Mouse (Mus musculus) hindlimb bud, embryonic 11.5 days (tissue): ENCODE results near the gene Ankfn1.
A peak's percentile ranks its signal among the peaks of the same experiment; 100 is the strongest.

Experiments used
- DNase-seq: peaks from one replicate; pipeline ENCODE4 v3.0.0-alpha.2; 2012; ENCODE audit warnings: low read depth, low spot score; ENCODE audit errors: extremely low spot score

Ankfn1 gene

GRCm38 (mm10) chr11:89579826-89580225, 197.6 kb downstream of the Ankfn1 start:
- DNase-seq = no peak

GRCm38 (mm10) chr11:89579111-89579510, 198.3 kb downstream of the Ankfn1 start:
- no peak for DNase-seq

GRCm38 (mm10) chr11:89574269-89574838, 203.1 kb downstream of the Ankfn1 start:
- DNase-seq = no peak

- DNase-seq = no peak
These were observed 207.9 kb downstream of the Ankfn1 start for GRCm38 (mm10) chr11:89569391-89570145.

- DNase-seq = no peak
These were observed 209.2 kb downstream of the Ankfn1 start for GRCm38 (mm10) chr11:89568246-89568645.

- no peak for DNase-seq
These were observed 226.0 kb downstream of the Ankfn1 start for GRCm38 (mm10) chr11:89551441-89551840.

GRCm38 (mm10) chr11:89550921-89551320, 226.5 kb downstream of the Ankfn1 start:
- no peak for DNase-seq

- no peak for DNase-seq
These were observed 228.7 kb downstream of the Ankfn1 start for GRCm38 (mm10) chr11:89548786-89549185.

GRCm38 (mm10) chr11:89546164-89546563, 231.3 kb downstream of the Ankfn1 start:
- DNase-seq = peak; percentile 67

- no peak for DNase-seq
These were observed 232.3 kb downstream of the Ankfn1 start for GRCm38 (mm10) chr11:89544856-89545817.

- DNase-seq = no peak
These were observed 239.1 kb downstream of the Ankfn1 start for GRCm38 (mm10) chr11:89538376-89538775.

- no peak for DNase-seq
These were observed 249.5 kb downstream of the Ankfn1 start for GRCm38 (mm10) chr11:89527800-89528430.

GRCm38 (mm10) chr11:89515501-89515901, 262.0 kb downstream of the Ankfn1 start:
- DNase-seq = no peak

- DNase-seq = no peak
These were observed 268.7 kb downstream of the Ankfn1 start for GRCm38 (mm10) chr11:89508675-89509324.

- no peak for DNase-seq
These were observed 270.7 kb downstream of the Ankfn1 start for GRCm38 (mm10) chr11:89506595-89507245.

GRCm38 (mm10) chr11:89505046-89505445, 272.4 kb downstream of the Ankfn1 start:
- no peak for DNase-seq

GRCm38 (mm10) chr11:89501796-89502195, 275.7 kb downstream of the Ankfn1 start:
- DNase-seq = no peak

GRCm38 (mm10) chr11:89500961-89501360, 276.5 kb downstream of the Ankfn1 start:
- no peak for DNase-seq

GRCm38 (mm10) chr11:89481084-89481483, 296.4 kb downstream of the Ankfn1 start:
- no peak for DNase-seq

- no peak for DNase-seq
These were observed 300.5 kb downstream of the Ankfn1 start for GRCm38 (mm10) chr11:89476927-89477326.
